Mouse (Mus musculus): ENCODE data around the gene Tsen54. TPM values are rescaled to one million over a fixed set of nuclear protein-coding genes. Genes with fewer than 3 reads are reported as not detected.

Tsen54 gene
- total RNA-seq, 2 experiments from 2014 or later, result 12.5 to 12.7 TPM

- intact Hi-C loops (cut with DNase I), result no loop called here
- DNase-seq (ENCODE audit: low spot score in 2 of 2), result peak; percentile 55 to 68
Observed at GRCm38 (mm10) chr11:115823774-115824740, 9.5 kb downstream of the Tsen54 start, which contains the start of gene Llgl2. TSS of gene Llgl2 (plus strand) at chr11:115824049.

- intact Hi-C loops (cut with DNase I), result no loop called here
- no peak for DNase-seq (ENCODE audit: low spot score in 2 of 2)
Observed at GRCm38 (mm10) chr11:115824813-115825212, 10.3 kb downstream of the Tsen54 start.

GRCm38 (mm10) chr11:115826487-115826886 lies 12.0 kb downstream of the Tsen54 start:
- intact Hi-C loops (cut with DNase I), result no loop called here
- no peak for DNase-seq (ENCODE audit: low spot score in 2 of 2)

- intact Hi-C loops (cut with DNase I), result no loop called here
- DNase-seq (ENCODE audit: low spot score in 2 of 2), result no peak
Observed at GRCm38 (mm10) chr11:115827624-115828023, 13.1 kb downstream of the Tsen54 start.

- DNase-seq (ENCODE audit: low spot score in 2 of 2), result no peak
- intact Hi-C loops (cut with DNase I), result no loop called here
Observed at GRCm38 (mm10) chr11:115829036-115829435, 14.5 kb downstream of the Tsen54 start.

GRCm38 (mm10) chr11:115830550-115831325 lies 16.2 kb downstream of the Tsen54 start:
- DNase-seq (ENCODE audit: low spot score in 2 of 2), result no peak
- intact Hi-C loops (cut with DNase I), result no loop called here

- intact Hi-C loops (cut with DNase I), result no loop called here
- DNase-seq (ENCODE audit: low spot score in 2 of 2), result no peak
Observed at GRCm38 (mm10) chr11:115831518-115831917, 17.0 kb downstream of the Tsen54 start.

GRCm38 (mm10) chr11:115832064-115832463 lies 17.5 kb downstream of the Tsen54 start:
- intact Hi-C loops (cut with DNase I), result no loop called here

GRCm38 (mm10) chr11:115832523-115832922 lies 18.0 kb downstream of the Tsen54 start:
- DNase-seq (ENCODE audit: low spot score in 2 of 2), result no peak
- intact Hi-C loops (cut with DNase I), result no loop called here

More at GRCm38 (mm10) chr11:115832064-115832463, 17.5 kb downstream of the Tsen54 start:
- DNase-seq (ENCODE audit: low spot score in 2 of 2), result no peak

- no peak for DNase-seq (ENCODE audit: low spot score in 2 of 2)
- intact Hi-C loops (cut with DNase I), result no loop called here
Observed at GRCm38 (mm10) chr11:115833021-115833513, 18.5 kb downstream of the Tsen54 start.

GRCm38 (mm10) chr11:115834033-115834432 lies 19.5 kb downstream of the Tsen54 start:
- no peak for DNase-seq (ENCODE audit: low spot score in 2 of 2)
- intact Hi-C loops (cut with DNase I), result no loop called here

- no peak for DNase-seq (ENCODE audit: low spot score in 2 of 2)
- intact Hi-C loops (cut with DNase I), result no loop called here
Observed at GRCm38 (mm10) chr11:115836656-115837395, 22.3 kb downstream of the Tsen54 start.

GRCm38 (mm10) chr11:115837606-115838345 lies 23.3 kb downstream of the Tsen54 start:
- intact Hi-C loops (cut with DNase I), result no loop called here
- DNase-seq (ENCODE audit: low spot score in 2 of 2), result no peak

- DNase-seq (ENCODE audit: low spot score in 2 of 2), result no peak
- intact Hi-C loops (cut with DNase I), result no loop called here
Observed at GRCm38 (mm10) chr11:115838895-115839311, 24.4 kb downstream of the Tsen54 start.

- intact Hi-C loops (cut with DNase I), result loop anchor here (10.0 kb wide), 1 partner anchor 145 kb away; no protein-coding TSS in a partner anchor
- no peak for DNase-seq (ENCODE audit: low spot score in 2 of 2)
Observed at GRCm38 (mm10) chr11:115839732-115840131, 25.2 kb downstream of the Tsen54 start.

GRCm38 (mm10) chr11:115841044-115841443 lies 26.5 kb downstream of the Tsen54 start:
- no peak for DNase-seq (ENCODE audit: low spot score in 2 of 2)
- intact Hi-C loops (cut with DNase I), result loop anchor here (10.0 kb wide), 1 partner anchor 144 kb away; no protein-coding TSS in a partner anchor

GRCm38 (mm10) chr11:115841961-115842550 lies 27.5 kb downstream of the Tsen54 start:
- no peak for DNase-seq (ENCODE audit: low spot score in 2 of 2)
- intact Hi-C loops (cut with DNase I), result loop anchor here (10.0 kb wide), 1 partner anchor 143 kb away; no protein-coding TSS in a partner anchor
